Mouse (Mus musculus) limb, embryonic 12.5 days (tissue): ENCODE data around the gene Ablim1. TPM values are rescaled to one million over a fixed set of nuclear protein-coding genes. Genes with fewer than 3 reads are reported as not detected.

Experiments
- ATAC-seq: fragments of 200-750 bp; cut with Nextera tagmentation; 2 replicates; pipeline ENCODE4 v1.8.0; 2017; ENCODE audit warnings: low read depth, moderate TSS enrichment; ENCODE audit not compliant: insufficient number of reproducible peaks, insufficient read depth, low FRiP score, low TSS enrichment
- H3K27ac ChIP-seq: fragments of 300-500 bp; sonication (generic); 2 replicates; pipeline ENCODE4 v1.5.1; 2016; ENCODE audit warnings: mild to moderate bottlenecking, moderate library complexity
- H3K27me3 ChIP-seq: fragments of 300-500 bp; sonication (generic); 2 replicates; pipeline ENCODE4 v1.6.1; 2016; ENCODE audit warnings: mild to moderate bottlenecking, moderate library complexity
- H3K36me3 ChIP-seq: fragments of 300-500 bp; sonication (generic); 2 replicates; pipeline ENCODE4 v1.6.1; 2016; ENCODE audit warnings: mild to moderate bottlenecking, moderate library complexity
- H3K4me1 ChIP-seq: fragments of 300-500 bp; sonication (generic); replicated peaks from 2 replicates; pipeline ENCODE4 v1.6.1; 2016
- H3K4me2 ChIP-seq: fragments of 300-500 bp; sonication (generic); 2 replicates; pipeline ENCODE4 v1.6.1; 2016; ENCODE audit warnings: mild to moderate bottlenecking, moderate library complexity
- H3K4me3 ChIP-seq: fragments of 300-500 bp; sonication (generic); replicated peaks from 2 replicates; pipeline ENCODE4 v1.5.1; 2016; ENCODE audit warnings: mild to moderate bottlenecking
- H3K9ac ChIP-seq: fragments of 300-500 bp; sonication (generic); replicated peaks from 2 replicates; pipeline ENCODE4 v1.6.1; 2016; ENCODE audit warnings: mild to moderate bottlenecking, moderate library complexity
- H3K9me3 ChIP-seq: fragments of 300-500 bp; sonication (generic); 2 replicates; pipeline ENCODE4 v1.6.1; 2016; ENCODE audit warnings: mild to moderate bottlenecking, moderate library complexity
- WGBS: fragments of 180-500 bp; shearing (Covaris S2); methylation state at CpG from one replicate; pipeline ENCODE4 v1.1.7; 2016; 5-methylcytosine and 5-hydroxymethylcytosine counted together
- polyA plus RNA-seq: library from polyadenylated mRNA; unstranded; fragments of >200 nt; fragmentation: Nextera tagmentation; extraction: Ambion mirVana; gene quantifications from 2 replicates; pipeline ENCODE4 v1.2.1, GENCODE M21; 2016

The Ablim1 gene
- polyA plus RNA-seq, 1 experiment from 2014 or later, result 22.1 TPM

DNA sequence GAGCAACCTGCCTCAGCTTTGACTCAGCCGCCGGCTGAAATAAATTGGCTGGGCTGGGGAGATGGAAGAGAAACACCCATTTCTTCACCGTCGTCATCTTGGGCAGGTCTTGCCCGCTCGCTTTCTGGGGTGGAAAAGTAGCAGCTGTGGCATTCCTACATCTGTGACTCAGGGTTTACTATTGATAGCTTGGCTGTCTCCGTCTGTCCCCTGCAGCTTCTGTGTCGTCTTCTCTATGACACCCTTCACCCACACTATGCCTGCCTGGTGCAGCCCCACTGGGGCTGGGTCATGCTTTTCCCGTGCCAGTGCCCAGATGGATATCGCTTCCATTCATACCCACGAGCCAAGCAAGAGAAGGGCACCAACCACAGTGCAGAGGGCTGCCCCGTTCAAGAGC, 116.2 kb downstream of the Ablim1 start:
- H3K4me1 ChIP-seq, result peaks cover 43% of the 10 kb centered on the region
- no peak overlapping the region for H3K4me2 ChIP-seq
- H3K9me3 ChIP-seq, result no peaks in the 10 kb centered on the region
- no peaks in the 10 kb centered on the region for H3K36me3 ChIP-seq
- no peak for ATAC-seq
- no peak overlapping the region for H3K9ac ChIP-seq
- 63% methylated on average over 12 of the region's 12 CpGs for WGBS
- no peak overlapping the region for H3K27ac ChIP-seq
- H3K27me3 ChIP-seq, result peaks cover 56% of the 10 kb centered on the region
- no peak overlapping the region for H3K4me3 ChIP-seq

DNA sequence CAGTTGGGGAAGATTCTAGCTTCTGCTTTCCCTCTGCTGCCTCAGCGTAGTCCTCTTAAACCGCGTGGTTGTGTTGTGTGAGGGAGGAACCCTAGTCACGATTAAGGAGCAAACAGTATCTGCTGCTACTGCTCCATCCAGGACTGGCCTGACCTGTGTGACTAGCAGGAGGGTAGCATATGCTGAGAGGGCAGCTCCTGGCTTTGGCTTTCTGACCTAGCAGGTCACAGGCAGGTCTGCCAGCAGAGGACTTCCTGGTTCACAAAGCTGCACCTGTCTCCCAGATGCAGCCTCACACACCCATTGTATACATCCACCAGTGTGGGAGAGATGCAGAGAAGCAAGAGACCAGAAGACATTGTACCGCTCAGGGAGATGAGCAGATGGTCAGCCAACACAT, 116.7 kb downstream of the Ablim1 start:
- Histone ChIP-seq H3K4me1 (peaks cover 43% of the 10 kb centered on the region), H3K27ac (no peak overlapping the region), H3K9ac (no peak overlapping the region), H3K4me3 (no peak overlapping the region), H3K36me3 (no peaks in the 10 kb centered on the region), H3K9me3 (no peaks in the 10 kb centered on the region), H3K27me3 (peaks cover 56% of the 10 kb centered on the region), H3K4me2 (no peak overlapping the region; the same call in 1 of the 2 replicates)
- 53% methylated on average over 5 of the region's 5 CpGs for whole genome bisulfite sequencing
- no peak for ATAC-seq

DNA sequence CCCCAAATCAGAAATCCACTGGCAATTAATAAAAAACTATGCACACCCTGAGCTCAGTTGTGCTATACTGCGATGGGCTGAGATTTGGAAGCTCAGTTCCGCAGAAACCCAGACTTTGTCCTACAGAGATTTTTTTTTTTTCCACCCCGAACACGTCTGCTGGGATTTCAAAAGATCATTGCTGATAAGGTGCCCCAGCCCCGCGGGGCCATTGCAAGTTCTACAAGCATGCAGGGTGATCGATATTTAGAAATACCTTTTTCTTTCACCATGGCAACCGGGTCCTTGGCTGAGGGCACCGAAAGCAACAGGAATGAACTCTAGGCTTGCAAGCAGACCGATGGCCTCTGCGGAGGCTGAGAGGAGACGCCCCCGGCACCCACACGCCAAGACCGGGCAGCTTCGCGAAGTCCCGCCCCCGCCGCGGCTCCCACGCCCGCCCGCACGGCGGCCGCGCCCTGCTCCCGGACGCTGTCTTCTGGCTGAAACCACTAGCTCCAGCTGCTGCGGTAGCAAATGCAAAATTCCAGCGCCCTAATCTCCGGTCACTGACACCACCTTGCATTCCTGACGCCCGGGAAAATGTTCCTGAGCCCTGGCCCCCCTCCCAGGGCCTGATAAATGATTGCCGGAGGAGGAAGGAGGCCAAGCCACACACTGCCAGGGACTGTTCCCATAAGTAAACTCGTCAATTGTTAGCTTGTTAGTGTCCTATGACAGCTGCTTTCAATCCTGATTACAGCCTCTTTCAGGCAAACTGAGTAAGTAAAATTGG, 117.5 kb downstream of the Ablim1 start:
- peaks cover 43% of the 10 kb centered on the region for H3K4me1 ChIP-seq
- no peaks in the 10 kb centered on the region for H3K9me3 ChIP-seq
- 4% methylated on average over 37 of the region's 37 CpGs for WGBS
- peaks cover 56% of the 10 kb centered on the region for H3K27me3 ChIP-seq
- H3K27ac ChIP-seq, result no peak overlapping the region
- peak overlapping the region; percentile 47 for H3K4me3 ChIP-seq
- H3K36me3 ChIP-seq, result no peaks in the 10 kb centered on the region
- H3K9ac ChIP-seq, result peak overlapping the region; percentile 47
- H3K4me2 ChIP-seq, result peak overlapping the region; percentile 89
- ATAC-seq, result peak; percentile 38; the same call in 1 of the 2 replicates

DNA sequence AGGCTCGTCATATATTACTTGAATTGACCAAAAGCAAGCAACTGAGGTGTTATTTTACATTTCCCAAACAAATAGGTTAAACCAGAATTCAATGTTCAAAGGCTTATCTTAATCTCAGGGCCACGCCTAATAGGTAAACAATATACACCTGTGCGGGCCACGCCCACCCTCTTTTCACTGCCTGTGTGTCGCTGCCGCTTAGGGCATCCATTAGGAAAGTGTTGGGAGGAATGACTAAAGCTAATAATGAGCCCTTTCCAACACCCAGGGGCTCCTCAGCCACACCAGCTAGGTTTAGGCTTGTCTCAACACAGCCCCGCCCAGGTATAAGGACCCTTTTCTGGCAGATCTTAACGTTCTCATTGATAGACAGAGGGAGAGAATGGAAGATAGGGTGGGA, 118.1 kb downstream of the Ablim1 start:
- 0 out of 2 replicates have a peak overlapping the region, but pooled peaks have one; percentile 47 for H3K9ac ChIP-seq
- peaks cover 56% of the 10 kb centered on the region for H3K27me3 ChIP-seq
- H3K4me1 ChIP-seq, result peaks cover 37% of the 10 kb centered on the region
- 36% methylated on average over 8 of the region's 8 CpGs for WGBS
- H3K4me2 ChIP-seq, result peak overlapping the region; percentile 89
- H3K36me3 ChIP-seq, result no peaks in the 10 kb centered on the region
- H3K27ac ChIP-seq, result no peak overlapping the region
- ATAC-seq, result no peak
- peak overlapping the region; percentile 47; the same call in 1 of the 2 replicates for H3K4me3 ChIP-seq
- no peaks in the 10 kb centered on the region for H3K9me3 ChIP-seq

DNA sequence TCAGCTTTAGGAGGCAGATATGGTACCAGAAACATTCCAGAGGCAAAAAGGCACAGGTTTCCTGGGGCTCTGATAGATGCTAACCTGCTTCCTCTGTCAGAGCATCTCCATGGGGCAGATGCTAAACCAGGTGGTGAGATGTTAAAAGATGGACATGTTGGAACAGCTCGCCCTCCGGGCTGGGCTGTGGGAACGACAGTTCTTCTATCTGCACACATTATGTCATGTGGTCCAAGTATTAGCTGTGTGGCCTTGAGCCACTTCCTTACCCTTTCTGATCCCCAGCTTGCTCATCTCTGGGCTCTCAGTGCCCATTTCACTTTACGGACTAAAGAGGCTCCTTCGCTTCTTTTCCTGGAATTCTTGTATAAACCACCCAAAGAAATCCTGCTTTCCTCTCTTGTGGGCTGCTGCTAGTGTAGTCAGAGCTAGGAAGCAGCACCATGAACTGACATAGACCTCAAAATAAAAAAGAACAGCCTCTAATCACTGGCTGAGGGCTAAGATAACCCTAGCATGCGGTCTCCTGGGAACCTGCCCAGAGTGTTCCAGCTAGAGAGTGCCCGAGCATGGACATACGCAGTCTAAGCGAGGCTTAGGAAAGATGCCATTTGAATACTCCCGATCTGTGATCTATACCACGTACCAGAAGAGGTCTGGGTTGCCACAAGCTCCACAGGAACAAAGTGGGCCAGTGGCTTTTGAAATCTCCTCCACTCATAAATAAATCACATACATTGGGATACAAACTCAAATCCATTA, 119.4 kb downstream of the Ablim1 start:
- Histone ChIP-seq H3K36me3 (no peaks in the 10 kb centered on the region), H3K4me2 (no peak overlapping the region), H3K4me3 (no peak overlapping the region), H3K9ac (no peak overlapping the region), H3K27ac (no peak overlapping the region), H3K27me3 (peaks cover 53% of the 10 kb centered on the region), H3K4me1 (peaks cover 31% of the 10 kb centered on the region), H3K9me3 (no peaks in the 10 kb centered on the region)
- no peak for ATAC-seq
- WGBS, result 84% methylated on average over 11 of the region's 11 CpGs

DNA sequence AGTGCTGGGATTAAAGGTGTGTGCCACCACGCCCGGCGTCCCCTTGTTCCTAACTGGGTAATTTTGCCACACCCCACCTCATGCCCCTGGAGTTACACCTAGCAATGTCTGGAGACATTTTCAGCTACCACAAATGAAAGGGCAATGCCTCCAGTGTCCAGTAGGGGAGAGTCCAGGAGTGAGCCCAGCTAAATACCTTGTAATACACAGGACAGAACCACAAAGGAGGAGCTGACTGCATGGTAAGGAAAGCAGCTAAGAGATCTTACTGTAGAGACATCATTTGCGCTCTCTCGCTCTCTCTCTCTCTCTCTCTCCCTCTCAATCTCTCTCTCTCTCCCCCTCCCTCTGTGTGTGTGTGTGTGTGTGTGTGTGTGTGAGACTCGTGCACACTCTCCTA, 120.8 kb downstream of the Ablim1 start:
- Histone ChIP-seq H3K9me3 (no peaks in the 10 kb centered on the region), H3K4me2 (no peak overlapping the region), H3K4me1 (peaks cover 24% of the 10 kb centered on the region), H3K36me3 (no peaks in the 10 kb centered on the region), H3K9ac (no peak overlapping the region), H3K27ac (no peak overlapping the region), H3K27me3 (peaks cover 47% of the 10 kb centered on the region), H3K4me3 (no peak overlapping the region)
- ATAC-seq, result no peak
- 81% methylated on average over 6 of the region's 6 CpGs for WGBS

DNA sequence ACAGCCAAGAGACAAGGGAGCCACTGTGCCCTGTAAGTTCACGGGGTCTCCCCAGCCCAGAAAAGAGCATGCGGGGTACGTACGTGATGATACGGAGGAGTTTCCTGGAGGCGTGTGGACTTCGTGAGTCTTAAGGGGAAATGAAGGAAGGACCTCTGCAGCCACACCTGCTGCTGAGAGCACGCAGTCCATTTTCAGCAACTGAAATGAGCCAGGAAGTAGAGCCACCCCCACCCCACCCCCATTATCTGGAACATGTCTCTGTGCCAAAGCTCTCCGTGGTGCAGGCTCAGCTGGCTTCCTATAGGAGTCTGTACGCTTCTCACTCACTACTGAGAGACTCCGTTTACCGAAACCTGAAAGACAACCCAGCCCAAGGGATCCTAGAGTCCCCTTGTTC, 121.3 kb downstream of the Ablim1 start:
- Histone ChIP-seq H3K27ac (no peak overlapping the region), H3K4me1 (peaks cover 18% of the 10 kb centered on the region), H3K4me2 (no peak overlapping the region), H3K4me3 (no peak overlapping the region), H3K36me3 (no peaks in the 10 kb centered on the region), H3K9ac (no peak overlapping the region), H3K9me3 (no peaks in the 10 kb centered on the region), H3K27me3 (peaks cover 41% of the 10 kb centered on the region)
- 93% methylated on average over 12 of the region's 12 CpGs for WGBS
- no peak for ATAC-seq

DNA sequence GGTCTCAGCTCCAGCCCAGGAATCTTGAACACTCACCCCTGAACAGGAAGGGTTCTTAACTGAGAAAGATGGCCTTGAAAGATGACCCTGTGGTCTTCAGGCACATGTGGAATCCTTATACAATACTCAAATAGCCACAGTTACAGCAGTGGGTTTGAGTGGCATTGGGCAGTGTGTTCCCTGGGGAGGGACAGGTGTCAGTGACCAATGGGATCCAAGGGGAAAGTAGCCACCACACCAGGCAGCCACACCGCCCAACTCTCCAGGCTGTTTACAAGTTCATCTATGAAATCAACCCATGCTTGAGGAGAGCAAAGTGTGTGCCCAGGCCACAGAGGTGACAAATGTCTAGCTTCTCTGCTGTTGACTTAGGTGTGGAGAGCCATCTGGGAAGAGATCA, 123.6 kb downstream of the Ablim1 start:
- ATAC-seq, result no peak
- Histone ChIP-seq H3K9me3 (no peaks in the 10 kb centered on the region), H3K9ac (no peak overlapping the region), H3K27ac (no peak overlapping the region), H3K4me3 (no peak overlapping the region), H3K4me2 (no peak overlapping the region), H3K27me3 (peaks cover 18% of the 10 kb centered on the region), H3K4me1 (no peaks in the 10 kb centered on the region), H3K36me3 (no peaks in the 10 kb centered on the region)
- 96% methylated on average over 1 of the region's 1 CpGs for WGBS

DNA sequence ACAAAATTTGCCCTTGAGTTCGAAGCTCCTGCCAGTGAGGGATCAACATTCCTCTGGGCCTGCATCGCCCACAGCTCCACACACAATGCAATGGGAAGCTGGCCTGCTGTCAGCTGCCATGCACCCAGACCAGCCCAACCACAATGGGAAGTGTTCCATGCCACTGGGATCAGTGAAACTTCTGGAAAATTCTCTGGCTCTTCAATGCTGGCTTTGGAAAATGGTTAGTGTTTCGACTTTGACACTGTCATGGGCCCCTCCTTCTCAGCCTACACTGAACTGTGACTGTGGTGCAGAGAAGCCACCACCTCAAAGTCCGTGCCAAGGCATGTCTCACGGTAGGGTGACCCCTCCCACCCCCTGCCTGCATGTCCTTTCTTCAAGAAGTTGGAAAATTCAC, 125.3 kb downstream of the Ablim1 start:
- Histone ChIP-seq H3K36me3 (no peaks in the 10 kb centered on the region), H3K27ac (no peak overlapping the region), H3K9ac (no peak overlapping the region), H3K4me2 (no peak overlapping the region), H3K4me3 (no peak overlapping the region), H3K27me3 (peaks cover 3% of the 10 kb centered on the region; the same call in 1 of the 2 replicates), H3K9me3 (no peaks in the 10 kb centered on the region), H3K4me1 (no peaks in the 10 kb centered on the region)
- 70% methylated on average over 5 of the region's 5 CpGs for WGBS
- ATAC-seq, result no peak

DNA sequence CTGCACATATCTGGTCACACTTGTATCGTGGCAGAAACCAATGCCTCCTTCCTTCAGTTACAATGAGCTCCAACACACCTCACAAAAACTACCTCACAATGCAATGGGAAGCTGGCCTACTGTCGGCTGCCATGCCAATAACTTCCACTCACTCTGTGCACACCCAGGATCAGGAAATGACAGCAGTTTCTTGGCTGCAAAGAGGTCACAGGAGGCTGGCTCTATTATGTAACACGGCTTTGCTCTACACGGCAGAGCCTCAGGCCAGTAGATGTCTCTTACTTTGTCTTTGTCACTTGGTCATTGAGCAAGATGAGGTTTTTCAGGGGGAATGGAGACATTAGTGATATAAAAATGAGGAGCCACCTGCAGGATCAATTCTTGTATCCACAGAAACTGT, 126.2 kb downstream of the Ablim1 start:
- Histone ChIP-seq H3K4me3 (no peak overlapping the region), H3K36me3 (no peaks in the 10 kb centered on the region), H3K9me3 (no peaks in the 10 kb centered on the region), H3K4me2 (no peak overlapping the region), H3K27me3 (no peaks in the 10 kb centered on the region), H3K9ac (no peak overlapping the region), H3K4me1 (no peaks in the 10 kb centered on the region), H3K27ac (no peak overlapping the region)
- 84% methylated on average over 4 of the region's 4 CpGs for WGBS
- no peak for ATAC-seq

DNA sequence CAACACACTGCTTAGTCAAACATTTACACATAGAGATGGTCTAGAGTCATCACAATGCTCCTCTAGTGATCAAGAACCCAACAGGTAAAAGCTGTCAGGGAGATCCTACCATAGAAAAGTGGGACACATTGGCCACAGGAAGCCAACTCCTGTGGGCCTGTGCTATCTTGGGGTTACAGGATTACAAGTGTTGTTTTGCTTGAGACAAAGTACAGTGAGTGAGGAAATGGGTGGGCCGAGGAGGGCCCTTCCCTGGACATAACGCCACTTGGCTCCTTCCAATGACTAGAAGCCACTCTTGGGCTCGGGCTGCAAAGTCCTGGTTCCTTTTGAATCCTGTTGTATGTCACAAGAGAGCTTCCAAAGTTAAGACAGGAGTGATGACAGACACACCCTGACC, 129.7 kb downstream of the Ablim1 start:
- ATAC-seq, result no peak
- no peaks in the 10 kb centered on the region for H3K9me3 ChIP-seq
- no peaks in the 10 kb centered on the region for H3K36me3 ChIP-seq
- no peak overlapping the region for H3K4me3 ChIP-seq
- H3K4me1 ChIP-seq, result peaks cover 13% of the 10 kb centered on the region
- H3K27ac ChIP-seq, result no peak overlapping the region
- H3K4me2 ChIP-seq, result no peak overlapping the region
- no peak overlapping the region for H3K9ac ChIP-seq
- no peaks in the 10 kb centered on the region for H3K27me3 ChIP-seq
- 84% methylated on average over 3 of the region's 3 CpGs for WGBS
